Mouse (Mus musculus) urinary bladder, adult 18-20 months (tissue): Measurements from ENCODE around the gene Ccdc141.
A peak's percentile ranks its signal among the peaks of the same experiment; 100 is the strongest.

Source experiments
- DNase-seq, 2 experiments: peaks; one replicate each; pipeline ENCODE4 v3.0.0; 2022; ENCODE audit warnings: low spot score in 2 of 2, mixed read lengths in 2 of 2

The Ccdc141 gene

DNA sequence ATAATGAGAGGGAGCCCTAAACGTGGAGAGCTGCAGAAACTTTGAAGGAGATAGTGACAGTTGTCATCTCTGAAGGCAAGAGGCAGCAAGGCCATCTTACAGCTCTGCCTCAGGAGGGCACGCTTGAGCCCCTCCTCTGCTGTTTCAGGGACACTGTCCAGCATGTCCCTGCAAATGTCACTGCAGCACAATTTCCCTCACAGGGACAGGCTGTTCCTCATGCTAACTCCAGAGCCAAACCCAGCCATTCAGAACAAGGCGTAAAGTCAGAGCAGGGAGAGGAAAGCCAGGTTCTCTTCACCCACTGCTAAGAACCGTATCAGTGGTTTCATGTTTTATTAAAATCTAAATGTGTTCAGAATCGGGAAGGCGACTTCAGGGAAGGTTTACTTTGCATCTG, 192.8 kb downstream of the Ccdc141 start:
- no peak for DNase-seq

GRCm38 (mm10) chr2:76972051-76972450, 198.4 kb downstream of the Ccdc141 start:
- DNase-seq = no peak

GRCm38 (mm10) chr2:76971069-76971468, 199.4 kb downstream of the Ccdc141 start:
- no peak for DNase-seq

- no peak for DNase-seq
Measured at GRCm38 (mm10) chr2:76970669-76971068, 199.8 kb downstream of the Ccdc141 start.

DNA sequence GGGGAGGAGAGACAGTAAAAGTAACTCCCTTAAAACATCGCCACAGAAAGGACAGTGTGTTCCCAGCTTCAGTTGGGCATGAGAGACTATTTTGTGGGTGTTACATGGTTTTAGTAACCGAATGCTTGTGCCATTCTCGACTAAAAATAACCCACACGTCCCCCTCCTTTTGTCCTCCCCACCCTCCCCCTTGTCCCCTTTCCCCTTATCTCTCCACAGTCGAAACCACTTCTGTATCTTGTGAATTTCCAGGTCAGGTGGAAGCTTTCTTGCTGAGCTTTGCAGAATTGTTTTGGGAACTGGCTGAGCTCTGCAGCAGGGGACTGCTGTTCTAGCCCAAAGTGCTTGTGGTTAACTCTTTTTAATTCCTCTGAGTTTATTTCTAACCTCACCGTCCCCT, 200.2 kb downstream of the Ccdc141 start:
- no peak for DNase-seq

GRCm38 (mm10) chr2:76969637-76970036, 200.8 kb downstream of the Ccdc141 start:
- DNase-seq = no peak

DNA sequence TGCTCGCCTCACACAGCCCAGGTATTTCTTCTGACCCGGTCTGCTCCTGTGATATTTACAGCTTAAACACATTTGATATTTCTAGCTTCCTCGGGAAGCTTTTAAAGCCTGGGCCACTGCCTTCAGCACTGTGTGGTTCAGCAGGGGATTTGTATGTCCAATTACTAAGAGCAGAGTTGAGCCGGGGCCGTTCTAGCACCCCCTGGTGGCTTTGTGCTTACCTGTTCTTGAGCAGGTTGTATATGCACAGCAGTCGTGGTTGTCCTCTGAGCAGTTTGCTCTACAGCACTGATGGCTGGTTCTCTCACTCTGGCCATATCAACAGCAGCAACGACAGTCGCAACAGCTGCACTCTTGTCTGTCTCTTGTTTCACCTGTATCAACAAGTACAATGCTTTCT, 201.5 kb downstream of the Ccdc141 start:
- DNase-seq = peak; percentile 22 to 34

DNA sequence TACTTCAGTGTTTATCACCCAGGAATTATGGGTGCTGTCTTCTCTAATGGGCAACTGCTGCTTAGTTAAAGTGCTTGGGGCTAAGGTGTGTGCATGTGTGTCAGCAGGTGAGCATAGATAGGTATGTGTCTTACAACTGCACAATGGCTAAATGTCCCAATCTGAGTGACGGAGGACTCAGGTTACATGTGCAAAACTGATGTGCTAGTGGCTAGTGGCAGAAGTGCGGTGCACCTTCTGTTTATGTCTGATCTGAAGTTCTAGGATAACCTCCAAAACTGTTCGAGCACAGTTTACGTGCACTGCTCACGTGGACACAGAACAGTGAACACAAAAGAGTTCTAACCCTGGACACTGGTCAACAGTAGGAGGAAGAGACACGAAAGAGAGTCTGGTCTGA, 203.9 kb downstream of the Ccdc141 start:
- DNase-seq = no peak

DNA sequence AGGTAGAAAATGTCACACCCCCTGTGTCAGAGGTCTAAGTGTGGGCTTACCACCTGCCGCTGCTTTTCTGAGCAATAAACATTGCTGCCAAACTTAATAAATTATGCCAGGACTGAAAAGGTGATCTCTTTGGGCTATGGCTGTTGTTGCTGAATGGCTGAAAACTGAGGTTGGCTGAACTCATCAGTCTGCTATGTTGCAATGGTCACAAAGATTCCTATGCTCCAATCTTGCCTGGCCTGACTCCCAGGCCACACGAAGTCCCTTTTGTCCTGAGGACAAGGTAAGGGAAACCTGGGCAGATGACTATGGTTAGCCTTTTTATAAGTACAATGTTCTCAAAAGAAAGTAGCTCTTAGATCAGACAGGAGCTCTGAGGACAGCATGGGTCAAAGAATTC, 204.4 kb downstream of the Ccdc141 start:
- DNase-seq = no peak

GRCm38 (mm10) chr2:76965542-76965941, 204.9 kb downstream of the Ccdc141 start:
- DNase-seq = no peak

GRCm38 (mm10) chr2:76962045-76962432, 208.4 kb downstream of the Ccdc141 start:
- DNase-seq = no peak

- no peak for DNase-seq
Measured at GRCm38 (mm10) chr2:76961420-76962044, 208.9 kb downstream of the Ccdc141 start.
